In the genomic region with DNA sequence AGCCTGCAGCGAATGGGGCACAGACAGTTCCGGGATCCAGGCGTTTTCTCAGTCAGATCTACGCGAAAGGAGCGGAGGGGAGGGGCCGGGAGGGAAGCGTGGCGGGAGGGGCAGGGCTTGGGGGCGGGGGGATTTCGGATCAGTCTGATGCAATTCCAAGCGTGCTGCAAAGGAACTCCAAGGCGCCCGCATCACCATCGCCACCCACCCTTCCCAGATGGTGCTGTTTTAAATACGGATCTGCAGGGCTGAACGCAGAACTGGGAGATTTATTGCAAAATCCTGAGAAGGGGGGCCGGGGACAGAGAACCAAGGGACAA, we compare ENCODE assay signal across 8 mouse cellular contexts. TPM values are rescaled to one million over a fixed set of nuclear protein-coding genes. Genes with fewer than 3 reads are reported as not detected.
DNase-seq lines count a peak whose midpoint lies in the region; ATAC-seq and TF ChIP-seq lines count a peak whose summit lies in the region.

No protein-coding gene starts in this region.

- H3K9me3 ChIP-seq in lung, embryonic 16.5 days (ENCODE audit: control insufficient read depth, low read length) = no peaks in the 10 kb centered on the region
- no peaks in the 10 kb centered on the region for H3K9me3 ChIP-seq in midbrain, embryonic 10.5 days (replicated peaks)
- H3K9me3 ChIP-seq in stomach, postnatal 0 days (ENCODE audit: control insufficient read depth, low read length) = no peaks in the 10 kb centered on the region

- WGBS in lung, embryonic 16.5 days = under 1% methylated on average over 17 of the region's 18 CpGs
- WGBS in midbrain, embryonic 10.5 days = 0% methylated on average over 18 of the region's 18 CpGs
- WGBS in stomach, postnatal 0 days = 1% methylated on average over 16 of the region's 18 CpGs

- no peak for DNase-seq in lung, adult 18-20 months
- peak; percentile 51 to 73 for DNase-seq in cerebellum, postnatal 4 days (ENCODE audit: low spot score in 2 of 2)
- DNase-seq in left cerebral cortex, adult 11 months (ENCODE audit: low spot score) = peak; percentile 71
- DNase-seq in midbrain, embryonic 10.5 days (ENCODE audit: low spot score) = peak; percentile 88
- DNase-seq in stomach, postnatal 0 days (ENCODE audit: low spot score) = peak; percentile 25
- DNase-seq in spleen, postnatal 4 days (ENCODE audit: low spot score in 2 of 2) = no peak

- no peak overlapping the region for H3K9ac ChIP-seq in lung, embryonic 16.5 days (ENCODE audit: low read length)
- H3K9ac ChIP-seq in stomach, postnatal 0 days (ENCODE audit: low read length) = no peak overlapping the region

- 0 out of 2 replicates have a peak, but pooled peaks cover 2% of the 10 kb centered on the region for H3K4me1 ChIP-seq in lung, embryonic 16.5 days (replicated peaks; ENCODE audit: control insufficient read depth, insufficient read depth, low read length)
- H3K4me1 ChIP-seq in midbrain, embryonic 10.5 days = peaks cover 38% of the 10 kb centered on the region
- no peaks in the 10 kb centered on the region; the same call in 1 of the 2 replicates for H3K4me1 ChIP-seq in stomach, postnatal 0 days (replicated peaks; ENCODE audit: control insufficient read depth, insufficient read depth)

- no peak for TF ChIP-seq EP300 in stomach, postnatal 0 days (optimal IDR thresholded peaks at IDR 0.05)

- H3K4me3 ChIP-seq in lung, embryonic 16.5 days (ENCODE audit: low read length) = peak overlapping the region; percentile 28
- H3K4me3 ChIP-seq in midbrain, embryonic 10.5 days = peak overlapping the region; percentile 75
- peak overlapping the region; percentile 36 for H3K4me3 ChIP-seq in stomach, postnatal 0 days (ENCODE audit: low read depth, low read length)

- H3K27ac ChIP-seq in lung, embryonic 16.5 days (ENCODE audit: low read length) = no peak overlapping the region
- peak overlapping the region; percentile 93 for H3K27ac ChIP-seq in midbrain, embryonic 10.5 days (replicated peaks)
- H3K27ac ChIP-seq in stomach, postnatal 0 days (replicated peaks) = no peak overlapping the region

- peak; percentile 52; the same call in 1 of the 2 replicates for ATAC-seq in lung, embryonic 16.5 days (ENCODE audit: low read depth)
- peak; percentile 39 for ATAC-seq in granulocyte monocyte progenitor cell, adult 5-6 weeks (replicated peaks; ENCODE audit: poor library complexity, severe bottlenecking)
- no peak for ATAC-seq in stomach, postnatal 0 days (ENCODE audit: low FRiP score, low TSS enrichment)

- no peaks in the 10 kb centered on the region for H3K36me3 ChIP-seq in lung, embryonic 16.5 days (ENCODE audit: control insufficient read depth, insufficient read depth, low read length)
- no peaks in the 10 kb centered on the region for H3K36me3 ChIP-seq in midbrain, embryonic 10.5 days
- no peaks in the 10 kb centered on the region for H3K36me3 ChIP-seq in stomach, postnatal 0 days (ENCODE audit: control insufficient read depth, insufficient read depth, low read length)

- no peak for TF ChIP-seq CTCF in stomach, postnatal 0 days (IDR thresholded peaks at IDR 0.05; ENCODE audit: low read depth)

- peaks cover 52% of the 10 kb centered on the region for H3K27me3 ChIP-seq in lung, embryonic 16.5 days (ENCODE audit: control insufficient read depth, insufficient read depth, low read depth, low read length)
- peaks cover 55% of the 10 kb centered on the region for H3K27me3 ChIP-seq in midbrain, embryonic 10.5 days (ENCODE audit: low read depth, poor library complexity, severe bottlenecking)
- H3K27me3 ChIP-seq in stomach, postnatal 0 days (ENCODE audit: control insufficient read depth, insufficient read depth, low read length) = peaks cover 19% of the 10 kb centered on the region

- peak overlapping the region; percentile 41 for H3K4me2 ChIP-seq in lung, embryonic 16.5 days (ENCODE audit: low read depth, low read length)
- peak overlapping the region; percentile 64 for H3K4me2 ChIP-seq in stomach, postnatal 0 days (replicated peaks; ENCODE audit: low read depth)

RNA-seq across cellular contexts. Expression of gene Bdnf, which starts 3.5 kb away (rescaled TPM):
- 0.58 and 0.79 TPM in 2 replicates for polyA plus RNA-seq in lung, embryonic 16.5 days (2015; fragmentation: Nextera tagmentation; extraction: Ambion mirVana)
- not detected in 2 replicates for total RNA-seq in granulocyte monocyte progenitor cell, adult 5-6 weeks (2014; fragmentation: Nextera tagmentation)
- not detected in 2 replicates for total RNA-seq in granulocyte monocyte progenitor cell, adult 5-6 weeks (2017)
- polyA plus RNA-seq in midbrain, embryonic 10.5 days (2016; fragmentation: Nextera tagmentation; extraction: Ambion mirVana) = 1.5 and 1.6 TPM in 2 replicates
- 2.0 and 2.1 TPM in 2 replicates for polyA plus RNA-seq in stomach, postnatal 0 days (2015; fragmentation: Nextera tagmentation; extraction: Ambion mirVana)

Comparison
In these comparisons a context has a peak if more than half of its experiments do, and no peak if none do; other contexts are left out.
1. DNase-seq: peak in cerebellum, postnatal 4 days (2 of 2), left cerebral cortex, adult 11 months (single experiment), midbrain, embryonic 10.5 days (single experiment) and stomach, postnatal 0 days (single experiment); none in lung, adult 18-20 months (0 of 2) and spleen, postnatal 4 days (0 of 2).
2. Peak in every context shown above with its lines, with median percentiles within 50 percentile points of each other: H3K4me3 ChIP-seq.